ENCODE assay signal across 10 mouse cellular contexts in genomic region chr1:92849938-92850574, GRCm38 (mm10). TPM values are rescaled to one million over a fixed set of nuclear protein-coding genes. Genes with fewer than 3 reads are reported as not detected.
DNase-seq lines count a peak whose midpoint lies in the region; ATAC-seq lines count a peak whose summit lies in the region.
"Had no signal": no experiment of that assay in that cellular context is flagged by ENCODE, and none has a peak within 500 bp of the region (broad histone marks: within the 10 kb centered on the region; RNA-seq: fewer than 3 reads in every experiment).

No protein-coding gene starts in this region.

- peak; percentile 95 for DNase-seq in heart, adult 11 months
- no peak for DNase-seq in heart, embryonic 10.5 days (ENCODE audit: low spot score)
- no peak for DNase-seq in embryonic facial prominence, embryonic 14.5 days (ENCODE audit: low spot score)
- no peak for DNase-seq in frontal cortex, postnatal 10 days (ENCODE audit: low spot score in 2 of 2)
- no peak for DNase-seq in urinary bladder, postnatal 25 days (ENCODE audit: low spot score)
- no peak for DNase-seq in adrenal gland, adult 2 months
- DNase-seq: B cell, adult 2 months; heart, postnatal 36 days had no signal

- H3K27ac ChIP-seq in heart, embryonic 10.5 days, result no peak overlapping the region
- no peak overlapping the region for H3K27ac ChIP-seq in embryonic facial prominence, embryonic 14.5 days (replicated peaks; ENCODE audit: low read depth, low read length)
- H3K27ac ChIP-seq in intestine, embryonic 15.5 days, result no peak overlapping the region
- H3K27ac ChIP-seq in neural tube, embryonic 12.5 days, result no peak overlapping the region

- H3K9me3 ChIP-seq in heart, embryonic 10.5 days, result no peaks in the 10 kb centered on the region
- H3K9me3 ChIP-seq in embryonic facial prominence, embryonic 14.5 days (ENCODE audit: control insufficient read depth, low read length), result no peaks in the 10 kb centered on the region
- no peaks in the 10 kb centered on the region for H3K9me3 ChIP-seq in intestine, embryonic 15.5 days
- no peaks in the 10 kb centered on the region for H3K9me3 ChIP-seq in neural tube, embryonic 12.5 days

- no peak for ATAC-seq in embryonic facial prominence, embryonic 14.5 days (ENCODE audit: low read depth)
- peak; percentile 36; the same call in 1 of the 2 replicates for ATAC-seq in intestine, embryonic 15.5 days
- no peak for ATAC-seq in neural tube, embryonic 12.5 days (ENCODE audit: low FRiP score, low read depth)

- peaks cover 67% of the 10 kb centered on the region for H3K27me3 ChIP-seq in heart, embryonic 10.5 days (ENCODE audit: insufficient read depth, poor library complexity, severe bottlenecking)
- no peaks in the 10 kb centered on the region for H3K27me3 ChIP-seq in embryonic facial prominence, embryonic 14.5 days (replicated peaks; ENCODE audit: control insufficient read depth, insufficient read depth, low read length)
- H3K27me3 ChIP-seq in intestine, embryonic 15.5 days (replicated peaks), result no peaks in the 10 kb centered on the region
- no peaks in the 10 kb centered on the region for H3K27me3 ChIP-seq in neural tube, embryonic 12.5 days (replicated peaks)

- H3K4me1 ChIP-seq in heart, embryonic 10.5 days, result peaks cover 58% of the 10 kb centered on the region
- peaks cover 18% of the 10 kb centered on the region; the same call in 1 of the 2 replicates for H3K4me1 ChIP-seq in embryonic facial prominence, embryonic 14.5 days (ENCODE audit: control insufficient read depth, insufficient read depth, low read length)
- H3K4me1 ChIP-seq in intestine, embryonic 15.5 days (replicated peaks), result peaks cover 4% of the 10 kb centered on the region; the same call in 1 of the 2 replicates
- peaks cover 24% of the 10 kb centered on the region for H3K4me1 ChIP-seq in neural tube, embryonic 12.5 days

- peaks cover 14% of the 10 kb centered on the region; the same call in 1 of the 2 replicates for H3K36me3 ChIP-seq in heart, embryonic 10.5 days
- peaks cover 19% of the 10 kb centered on the region; the same call in 1 of the 2 replicates for H3K36me3 ChIP-seq in embryonic facial prominence, embryonic 14.5 days (ENCODE audit: control insufficient read depth, insufficient read depth, low read length)
- H3K36me3 ChIP-seq in intestine, embryonic 15.5 days, result no peaks in the 10 kb centered on the region
- H3K36me3 ChIP-seq in neural tube, embryonic 12.5 days, result peaks cover 17% of the 10 kb centered on the region

- H3K4me2 ChIP-seq in embryonic facial prominence, embryonic 14.5 days (ENCODE audit: low read depth, low read length), result peak overlapping the region; percentile 63
- peak overlapping the region; percentile 17; the same call in 1 of the 2 replicates for H3K4me2 ChIP-seq in intestine, embryonic 15.5 days (replicated peaks)
- H3K4me2 ChIP-seq in neural tube, embryonic 12.5 days (replicated peaks), result peak overlapping the region; percentile 66

- WGBS in heart, embryonic 10.5 days, result 59% methylated on average over 13 of the region's 13 CpGs
- 50% methylated on average over 12 of the region's 13 CpGs for WGBS in embryonic facial prominence, embryonic 14.5 days
- 50% methylated on average over 13 of the region's 13 CpGs for WGBS in intestine, embryonic 15.5 days
- 63% methylated on average over 13 of the region's 13 CpGs for WGBS in neural tube, embryonic 12.5 days

- no peak overlapping the region for H3K9ac ChIP-seq in embryonic facial prominence, embryonic 14.5 days (ENCODE audit: low read depth, low read length)
- no peak overlapping the region for H3K9ac ChIP-seq in intestine, embryonic 15.5 days
- H3K9ac ChIP-seq in neural tube, embryonic 12.5 days, result peak overlapping the region; percentile 51

- H3K4me3 ChIP-seq in heart, embryonic 10.5 days, result no peak overlapping the region
- no peak overlapping the region for H3K4me3 ChIP-seq in embryonic facial prominence, embryonic 14.5 days (ENCODE audit: low read depth, low read length)
- no peak overlapping the region for H3K4me3 ChIP-seq in intestine, embryonic 15.5 days (replicated peaks)
- H3K4me3 ChIP-seq in neural tube, embryonic 12.5 days, result peak overlapping the region; percentile 31

RNA-seq across cellular contexts. Expression of gene Gpc1, which starts 18.6 kb away (rescaled TPM):
- polyA plus RNA-seq in heart, embryonic 10.5 days (2016; fragmentation: Nextera tagmentation; extraction: Ambion mirVana), result 36.4 and 38.7 TPM in 2 replicates
- polyA plus RNA-seq in embryonic facial prominence, embryonic 14.5 days (2014; fragmentation: Nextera tagmentation; extraction: Ambion mirVana), result 93.3 and 104 TPM in 2 replicates
- 36.8 and 37.7 TPM in 2 replicates for polyA plus RNA-seq in intestine, embryonic 15.5 days (2015; fragmentation: Nextera tagmentation; extraction: Ambion mirVana)
- polyA plus RNA-seq in neural tube, embryonic 12.5 days (2016; fragmentation: Nextera tagmentation; extraction: Ambion mirVana), result 70.0 and 74.9 TPM in 2 replicates
- total RNA-seq in adrenal gland, adult 2 months (2021), result 10 to 100 TPM; 61.7 to 84.3 TPM
- polyA plus RNA-seq in adrenal gland, adult 2 months (2012; rRNA removed), result 43.3 and 49.8 TPM in 2 replicates

RNA-seq across cellular contexts. Expression of gene Ankmy1, which starts 52.6 kb away (rescaled TPM):
- polyA plus RNA-seq in heart, embryonic 10.5 days (2016; fragmentation: Nextera tagmentation; extraction: Ambion mirVana), result 0.06 and 0.18 TPM in 2 replicates
- polyA plus RNA-seq in embryonic facial prominence, embryonic 14.5 days (2014; fragmentation: Nextera tagmentation; extraction: Ambion mirVana), result 0.68 and 0.73 TPM in 2 replicates
- 0.16 and 0.34 TPM in 2 replicates for polyA plus RNA-seq in intestine, embryonic 15.5 days (2015; fragmentation: Nextera tagmentation; extraction: Ambion mirVana)
- polyA plus RNA-seq in neural tube, embryonic 12.5 days (2016; fragmentation: Nextera tagmentation; extraction: Ambion mirVana), result 0.65 and 0.74 TPM in 2 replicates
- 1 to 10 TPM in 1 of 2 experiments, under 1 TPM in 1; 0.69 to 1.0 TPM for total RNA-seq in adrenal gland, adult 2 months (2021)
- polyA plus RNA-seq in adrenal gland, adult 2 months (2012; rRNA removed), result 0.18 and 0.26 TPM in 2 replicates
- total RNA-seq: heart, postnatal 36 days had no signal

RNA-seq across cellular contexts. Expression of gene Dusp28, which starts 56.7 kb away (rescaled TPM):
- 7.6 and 8.6 TPM in 2 replicates for polyA plus RNA-seq in heart, embryonic 10.5 days (2016; fragmentation: Nextera tagmentation; extraction: Ambion mirVana)
- 7.0 and 7.2 TPM in 2 replicates for polyA plus RNA-seq in embryonic facial prominence, embryonic 14.5 days (2014; fragmentation: Nextera tagmentation; extraction: Ambion mirVana)
- polyA plus RNA-seq in intestine, embryonic 15.5 days (2015; fragmentation: Nextera tagmentation; extraction: Ambion mirVana), result 14.1 and 14.7 TPM in 2 replicates
- polyA plus RNA-seq in neural tube, embryonic 12.5 days (2016; fragmentation: Nextera tagmentation; extraction: Ambion mirVana), result 13.1 and 13.4 TPM in 2 replicates
- total RNA-seq in adrenal gland, adult 2 months (2021), result 10 to 100 TPM; 12.5 to 17.2 TPM
- 97.2 and 107 TPM in 2 replicates for polyA plus RNA-seq in adrenal gland, adult 2 months (2012; rRNA removed)
